Mouse (Mus musculus): ENCODE data around the gene Krt16. TPM values are rescaled to one million over a fixed set of nuclear protein-coding genes. Genes with fewer than 3 reads are reported as not detected.
"Not testable (repeated sequence)": the region's sequence is repeated elsewhere in the genome, so short reads cannot be mapped to it uniquely, and the experiment has no call there.

Krt16 gene
- polyA plus RNA-seq, 1 experiment, result not detected

DNA sequence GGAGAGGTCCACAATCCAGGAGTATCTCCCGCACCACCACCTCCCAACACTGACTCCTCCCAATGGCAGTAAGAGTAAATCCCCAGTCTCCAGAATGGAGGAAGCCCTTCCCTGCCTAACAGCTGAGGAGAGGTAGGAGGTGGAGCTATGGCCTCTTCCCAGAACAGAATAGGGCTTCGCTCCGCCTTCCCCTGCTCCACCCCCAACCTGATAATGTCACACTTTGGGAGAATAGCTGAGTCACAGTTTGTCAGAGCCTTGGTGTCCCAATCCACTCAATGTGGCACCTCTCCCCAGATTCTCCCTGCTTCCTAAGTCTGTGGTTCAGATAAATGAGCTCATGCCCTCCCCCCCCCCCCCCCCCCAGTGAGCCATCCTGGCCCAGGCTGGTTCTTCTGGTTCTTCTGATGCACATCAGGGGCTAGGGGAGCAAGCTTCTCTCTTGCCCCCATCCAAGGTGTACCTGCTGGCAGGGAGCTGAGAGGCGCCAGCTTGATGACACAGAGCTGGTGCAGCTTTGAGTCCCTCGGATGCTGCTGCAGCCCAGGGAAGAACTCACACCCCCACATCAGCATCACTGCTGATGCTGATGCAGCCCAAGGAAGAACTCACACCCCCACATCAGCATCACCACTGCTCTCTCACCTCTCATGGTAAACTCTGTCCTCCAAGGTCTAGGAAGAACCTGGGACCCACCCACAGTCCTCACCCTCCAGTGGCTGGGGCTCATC, 5.8 kb upstream of the Krt16 start:
- 73% methylated on average over 5 of the region's 5 CpGs for WGBS
- no peak for DNase-seq

DNA sequence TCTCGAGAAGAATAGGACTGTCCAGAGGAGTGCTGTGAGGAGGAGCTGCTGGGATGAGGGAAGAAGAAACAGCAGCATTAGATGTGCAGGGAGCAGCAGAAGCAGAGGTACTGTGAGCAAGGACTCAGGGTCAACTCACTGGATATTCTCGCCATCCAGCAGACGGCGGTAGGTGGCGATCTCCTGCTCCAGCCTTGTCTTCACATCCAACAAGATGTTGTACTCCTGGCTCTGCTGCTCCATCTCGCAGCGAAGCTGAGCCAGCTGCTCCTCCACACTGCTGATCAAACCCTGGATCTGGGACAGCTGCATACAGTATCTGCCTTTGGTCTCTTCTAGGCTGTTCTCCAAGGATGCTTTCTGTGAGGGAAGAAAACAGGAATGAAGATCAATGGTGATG, 2.2 kb downstream of the Krt16 start:
- H3K4me1 ChIP-seq (ENCODE audit: control insufficient read depth, insufficient read depth, low read length); H3K27ac ChIP-seq (ENCODE audit: insufficient read depth, low read length); DNase-seq; H3K4me3 ChIP-seq (replicated peaks; ENCODE audit: insufficient read depth, low read depth, low read length); H3K27me3 ChIP-seq (ENCODE audit: control insufficient read depth, insufficient read depth, low read length): not testable (repeated sequence)
- 64% methylated on average over 7 of the region's 7 CpGs for WGBS

More for the DNA sequence above, 5.8 kb upstream of the Krt16 start:
- no peak overlapping the region for H3K4me3 ChIP-seq (replicated peaks; ENCODE audit: insufficient read depth, low read depth, low read length)
- no peaks in the 10 kb centered on the region for H3K27me3 ChIP-seq (ENCODE audit: control insufficient read depth, insufficient read depth, low read length)
- H3K27ac ChIP-seq (ENCODE audit: insufficient read depth, low read length), result no peak overlapping the region
- TF ChIP-seq POLR2A (IDR thresholded peaks at IDR 0.05; ENCODE audit: borderline replicate concordance, insufficient read depth, low read length) (no peak), CTCF (IDR thresholded peaks at IDR 0.05; ENCODE audit: borderline replicate concordance, insufficient read depth, low read depth, low read length) (no peak)
- H3K4me1 ChIP-seq (ENCODE audit: control insufficient read depth, insufficient read depth, low read length), result no peaks in the 10 kb centered on the region

DNA sequence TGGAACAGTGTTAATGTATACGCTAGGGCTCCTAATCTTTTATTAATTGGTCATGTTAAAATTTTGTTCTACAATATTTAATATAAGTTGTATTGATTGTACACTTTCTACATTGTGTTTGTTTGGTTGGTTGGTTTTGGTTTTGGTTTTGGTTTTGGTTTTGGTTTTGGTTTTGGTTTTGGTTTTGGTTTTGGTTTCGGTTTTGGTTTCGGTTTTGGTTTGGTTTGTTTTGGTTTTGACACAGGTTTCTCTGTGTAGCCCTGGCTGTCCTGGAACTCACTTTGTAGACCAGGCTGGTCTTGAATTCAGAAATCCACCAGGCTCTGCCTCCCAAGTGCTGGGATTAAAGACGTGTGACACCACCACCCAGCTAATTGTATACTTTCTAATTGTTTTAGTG, 8.4 kb downstream of the Krt16 start:
- WGBS, result 91% methylated on average over 4 of the region's 4 CpGs
- DNase-seq, result not testable (repeated sequence)

DNA sequence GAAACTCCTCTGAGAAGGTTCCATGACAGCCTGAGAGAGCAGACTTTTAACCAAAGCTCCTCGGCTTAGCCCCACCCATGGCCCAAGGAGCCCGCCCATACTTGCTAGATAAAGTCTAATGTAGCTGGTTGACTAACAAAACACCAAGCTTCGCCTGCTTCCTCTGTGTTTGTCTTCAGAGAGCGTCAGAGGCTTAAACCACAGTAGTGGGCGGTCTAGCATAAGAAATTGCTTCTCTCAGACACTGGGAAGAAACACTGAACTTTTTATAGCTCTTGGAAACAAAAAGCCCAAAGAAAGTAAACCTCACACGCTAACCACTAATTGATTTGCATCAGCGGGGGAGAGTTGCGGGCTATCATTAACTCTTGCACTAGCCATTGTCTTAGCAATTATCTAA, 27.0 kb downstream of the Krt16 start:
- no peak overlapping the region for H3K4me3 ChIP-seq (replicated peaks; ENCODE audit: insufficient read depth, low read depth, low read length)
- DNase-seq, result no peak
- H3K27ac ChIP-seq (ENCODE audit: insufficient read depth, low read length), result no peak overlapping the region
- H3K4me1 ChIP-seq (ENCODE audit: control insufficient read depth, insufficient read depth, low read length), result no peaks in the 10 kb centered on the region
- H3K27me3 ChIP-seq (ENCODE audit: control insufficient read depth, insufficient read depth, low read length), result no peaks in the 10 kb centered on the region
- no peak for TF ChIP-seq POLR2A (IDR thresholded peaks at IDR 0.05; ENCODE audit: borderline replicate concordance, insufficient read depth, low read length)
- TF ChIP-seq CTCF (IDR thresholded peaks at IDR 0.05; ENCODE audit: borderline replicate concordance, insufficient read depth, low read depth, low read length), result no peak
- WGBS, result 76% methylated on average over 8 of the region's 8 CpGs

More for the DNA sequence above, 8.4 kb downstream of the Krt16 start:
- H3K27me3 ChIP-seq (ENCODE audit: control insufficient read depth, insufficient read depth, low read length); H3K4me1 ChIP-seq (ENCODE audit: control insufficient read depth, insufficient read depth, low read length); H3K4me3 ChIP-seq (replicated peaks; ENCODE audit: insufficient read depth, low read depth, low read length); H3K27ac ChIP-seq (ENCODE audit: insufficient read depth, low read length): not testable (repeated sequence)

DNA sequence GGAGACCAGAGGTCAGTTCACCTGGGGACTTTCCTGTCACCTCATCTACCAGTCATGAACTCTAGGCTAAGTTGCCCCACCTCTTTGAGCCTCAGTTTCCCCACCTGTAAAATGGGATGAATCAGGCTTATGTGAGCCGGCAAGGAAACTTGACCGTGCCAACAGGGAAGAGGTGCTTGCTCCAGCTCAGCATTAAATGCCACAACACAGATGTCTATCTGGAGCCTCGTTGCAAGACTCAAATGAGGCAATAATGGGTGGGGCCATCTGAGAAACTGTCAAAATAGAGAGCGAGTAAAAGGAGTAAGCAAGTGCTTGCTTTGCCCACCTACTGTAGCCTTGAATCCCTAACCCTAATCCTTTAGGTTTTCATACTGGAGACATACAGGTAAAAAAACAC, 29.4 kb downstream of the Krt16 start:
- TF ChIP-seq POLR2A (IDR thresholded peaks at IDR 0.05; ENCODE audit: borderline replicate concordance, insufficient read depth, low read length), result no peak
- no peak for TF ChIP-seq CTCF (IDR thresholded peaks at IDR 0.05; ENCODE audit: borderline replicate concordance, insufficient read depth, low read depth, low read length)
- no peaks in the 10 kb centered on the region for H3K27me3 ChIP-seq (ENCODE audit: control insufficient read depth, insufficient read depth, low read length)
- DNase-seq, result no peak
- 82% methylated on average over 4 of the region's 4 CpGs for WGBS
- no peak overlapping the region for H3K4me3 ChIP-seq (replicated peaks; ENCODE audit: insufficient read depth, low read depth, low read length)
- no peaks in the 10 kb centered on the region for H3K4me1 ChIP-seq (ENCODE audit: control insufficient read depth, insufficient read depth, low read length)
- no peak overlapping the region for H3K27ac ChIP-seq (ENCODE audit: insufficient read depth, low read length)

DNA sequence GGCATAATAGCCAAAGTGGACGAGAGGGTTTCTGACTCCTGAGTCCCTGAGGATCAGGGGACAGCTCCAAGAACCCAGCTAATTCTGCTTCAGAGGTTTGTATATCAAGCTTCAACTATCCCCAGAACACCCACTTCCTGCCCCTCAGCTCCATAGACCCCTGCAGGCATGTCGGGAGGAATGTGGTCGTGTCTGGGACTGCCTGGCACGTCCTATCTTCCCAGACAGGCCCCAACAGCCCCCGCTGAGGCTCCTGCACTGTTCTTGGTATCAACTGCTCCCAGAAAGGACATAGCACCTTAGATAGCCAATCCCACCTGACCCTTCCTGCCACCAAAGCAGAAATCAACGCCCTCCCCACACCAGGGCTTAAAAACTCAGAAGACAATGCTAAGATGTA, 40.2 kb downstream of the Krt16 start:
- TF ChIP-seq CTCF (IDR thresholded peaks at IDR 0.05; ENCODE audit: borderline replicate concordance, insufficient read depth, low read depth, low read length), result no peak
- no peak for TF ChIP-seq POLR2A (IDR thresholded peaks at IDR 0.05; ENCODE audit: borderline replicate concordance, insufficient read depth, low read length)
- Histone ChIP-seq H3K27me3 (ENCODE audit: control insufficient read depth, insufficient read depth, low read length) (no peaks in the 10 kb centered on the region), H3K4me1 (ENCODE audit: control insufficient read depth, insufficient read depth, low read length) (no peaks in the 10 kb centered on the region), H3K4me3 (replicated peaks; ENCODE audit: insufficient read depth, low read depth, low read length) (no peak overlapping the region), H3K27ac (ENCODE audit: insufficient read depth, low read length) (no peak overlapping the region)
- WGBS, result 49% methylated on average over 6 of the region's 6 CpGs
- no peak for DNase-seq

DNA sequence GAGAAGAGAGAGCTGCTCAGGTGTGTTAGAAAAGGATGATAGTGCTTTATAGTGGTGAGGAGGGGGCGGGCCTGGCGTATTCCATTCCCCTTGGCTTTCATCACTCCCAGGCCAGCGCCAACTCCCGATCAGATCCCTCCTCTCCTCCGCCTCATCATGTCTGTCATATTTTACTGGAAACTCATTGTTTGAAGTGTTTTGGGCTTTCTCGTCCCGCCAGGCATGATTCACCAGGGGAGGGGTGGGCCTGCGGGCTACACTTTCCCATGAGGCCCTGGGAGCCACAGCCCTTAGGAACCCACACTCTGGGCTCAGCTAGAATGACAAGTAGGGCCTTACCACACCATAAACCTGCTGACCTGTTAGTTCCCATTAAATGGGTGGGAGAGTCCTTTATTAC, 41.2 kb downstream of the Krt16 start, which contains the start of gene Krt14:
Krt14 (minus strand) TSS at position 51 of the 400 bp plus-strand sequence.
- DNase-seq, result no peak
- no peak within 1 kb of the TSS for H3K27ac ChIP-seq (ENCODE audit: insufficient read depth, low read length)
- WGBS, result 82% methylated on average over 8 of the region's 8 CpGs

DNA sequence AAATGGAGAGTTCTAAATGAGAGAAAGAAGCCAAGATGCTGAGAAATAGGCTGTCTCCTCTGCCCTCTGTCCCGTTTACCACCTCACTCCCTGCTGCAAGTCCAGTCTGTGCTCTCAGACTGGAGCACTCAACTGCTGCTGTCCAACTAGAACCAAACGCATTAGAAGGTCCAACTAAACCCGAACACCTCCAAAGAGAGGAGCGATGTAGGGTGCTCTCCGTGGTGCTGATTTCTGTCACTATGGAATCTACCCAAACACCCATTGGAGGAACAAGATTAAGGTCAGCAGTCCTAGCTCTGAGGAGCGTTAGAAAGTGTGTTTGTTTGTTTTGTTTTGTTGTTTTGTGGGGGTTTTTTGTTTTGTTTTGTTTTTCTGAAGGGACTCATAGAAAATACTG, 45.3 kb downstream of the Krt16 start:
- no peak for TF ChIP-seq POLR2A (IDR thresholded peaks at IDR 0.05; ENCODE audit: borderline replicate concordance, insufficient read depth, low read length)
- no peak for TF ChIP-seq CTCF (IDR thresholded peaks at IDR 0.05; ENCODE audit: borderline replicate concordance, insufficient read depth, low read depth, low read length)
- Histone ChIP-seq H3K27ac (ENCODE audit: insufficient read depth, low read length) (no peak overlapping the region), H3K4me1 (ENCODE audit: control insufficient read depth, insufficient read depth, low read length) (no peaks in the 10 kb centered on the region), H3K27me3 (ENCODE audit: control insufficient read depth, insufficient read depth, low read length) (no peaks in the 10 kb centered on the region), H3K4me3 (replicated peaks; ENCODE audit: insufficient read depth, low read depth, low read length) (no peak overlapping the region)
- 28% methylated on average over 6 of the region's 6 CpGs for WGBS
- DNase-seq, result no peak

More for the DNA sequence above, 41.2 kb downstream of the Krt16 start, which contains the start of gene Krt14:
- H3K4me1 ChIP-seq (ENCODE audit: control insufficient read depth, insufficient read depth, low read length), result no peaks in the 10 kb centered on the region
- no peaks in the 10 kb centered on the region for H3K27me3 ChIP-seq (ENCODE audit: control insufficient read depth, insufficient read depth, low read length)
- TF ChIP-seq POLR2A (IDR thresholded peaks at IDR 0.05; ENCODE audit: borderline replicate concordance, insufficient read depth, low read length) (no peak), CTCF (IDR thresholded peaks at IDR 0.05; ENCODE audit: borderline replicate concordance, insufficient read depth, low read depth, low read length) (no peak)
- H3K4me3 ChIP-seq (replicated peaks; ENCODE audit: insufficient read depth, low read depth, low read length), result no peak within 1 kb of the TSS
